9 mouse cellular contexts compared by ENCODE assay signal in genomic region chr16:90167646-90168045, GRCm38 (mm10). TPM values are rescaled to one million over a fixed set of nuclear protein-coding genes. Genes with fewer than 3 reads are reported as not detected.
DNase-seq lines count a peak whose midpoint lies in the region; ATAC-seq lines count a peak whose summit lies in the region.
"Had no signal": no experiment of that assay in that cellular context is flagged by ENCODE, and none has a peak within 500 bp of the region (broad histone marks: within the 10 kb centered on the region; RNA-seq: fewer than 3 reads in every experiment).

No protein-coding gene starts in this region.

- no peak overlapping the region for H3K4me2 ChIP-seq in embryonic facial prominence, embryonic 11.5 days (ENCODE audit: low read depth, low read length)
- H3K4me2 ChIP-seq: embryonic facial prominence, embryonic 13.5 days had no signal

- no peaks in the 10 kb centered on the region for H3K9me3 ChIP-seq in embryonic facial prominence, embryonic 11.5 days (replicated peaks; ENCODE audit: control insufficient read depth, low read length)
- no peaks in the 10 kb centered on the region for H3K9me3 ChIP-seq in heart, embryonic 10.5 days
- H3K9me3 ChIP-seq: embryonic facial prominence, embryonic 13.5 days had no signal

- no peak overlapping the region for H3K9ac ChIP-seq in embryonic facial prominence, embryonic 11.5 days (replicated peaks; ENCODE audit: low read length)
- H3K9ac ChIP-seq: embryonic facial prominence, embryonic 13.5 days had no signal

- no peaks in the 10 kb centered on the region for H3K36me3 ChIP-seq in embryonic facial prominence, embryonic 11.5 days (replicated peaks; ENCODE audit: control insufficient read depth, insufficient read depth, low read depth, low read length)
- no peaks in the 10 kb centered on the region for H3K36me3 ChIP-seq in heart, embryonic 10.5 days
- H3K36me3 ChIP-seq: embryonic facial prominence, embryonic 13.5 days had no signal

- no peak overlapping the region for H3K27ac ChIP-seq in embryonic facial prominence, embryonic 11.5 days (replicated peaks; ENCODE audit: low read depth, low read length)
- no peak overlapping the region for H3K27ac ChIP-seq in heart, embryonic 10.5 days
- H3K27ac ChIP-seq: embryonic facial prominence, embryonic 13.5 days had no signal

- H3K4me1 ChIP-seq in embryonic facial prominence, embryonic 11.5 days (ENCODE audit: control insufficient read depth, insufficient read depth, low read length), result no peaks in the 10 kb centered on the region
- H3K4me1 ChIP-seq in heart, embryonic 10.5 days, result peaks cover 5% of the 10 kb centered on the region; the same call in 1 of the 2 replicates

- no peak overlapping the region for H3K4me3 ChIP-seq in embryonic facial prominence, embryonic 11.5 days (ENCODE audit: low read depth, low read length)
- H3K4me3 ChIP-seq in heart, embryonic 10.5 days, result no peak overlapping the region
- H3K4me3 ChIP-seq: embryonic facial prominence, embryonic 13.5 days had no signal

- ATAC-seq in embryonic facial prominence, embryonic 11.5 days (replicated peaks; ENCODE audit: insufficient number of reproducible peaks, low FRiP score, low TSS enrichment, low read depth), result no peak
- ATAC-seq in monocyte, adult 5-6 weeks (replicated peaks; ENCODE audit: insufficient number of reproducible peaks, low FRiP score, low TSS enrichment, poor library complexity, severe bottlenecking), result peak; percentile 75

- DNase-seq in left cerebral cortex, adult 18-20 months (ENCODE audit: low spot score in 2 of 2), result peak; percentile 76 to 91
- no peak for DNase-seq in left cerebral cortex, adult 11 months (ENCODE audit: low spot score)
- DNase-seq in adrenal gland, postnatal 4 days (ENCODE audit: low spot score in 2 of 2), result peak; percentile 47 to 66
- DNase-seq in embryonic facial prominence, embryonic 11.5 days (ENCODE audit: low spot score), result peak; percentile 91
- DNase-seq in heart, embryonic 10.5 days (ENCODE audit: low spot score), result peak; percentile 87
- DNase-seq in layer of hippocampus, postnatal 25 days (ENCODE audit: extremely low spot score in 1 of 2, low spot score in 1 of 2), result peak; percentile 71 to 93
- peak; percentile 32 for DNase-seq in telencephalon, adult 2 months (ENCODE audit: low read depth, low spot score)

- H3K27me3 ChIP-seq in embryonic facial prominence, embryonic 11.5 days (ENCODE audit: control insufficient read depth, insufficient read depth, low read length), result no peaks in the 10 kb centered on the region
- H3K27me3 ChIP-seq in heart, embryonic 10.5 days (ENCODE audit: insufficient read depth, poor library complexity, severe bottlenecking), result peaks cover 10% of the 10 kb centered on the region; the same call in 1 of the 2 replicates
- H3K27me3 ChIP-seq: embryonic facial prominence, embryonic 13.5 days had no signal

- 29% methylated on average over 10 of the region's 10 CpGs for WGBS in embryonic facial prominence, embryonic 11.5 days
- 34% methylated on average over 10 of the region's 10 CpGs for WGBS in heart, embryonic 10.5 days

RNA-seq across cellular contexts. Expression of gene Tiam1, which starts 24.1 kb away (rescaled TPM):
- total RNA-seq in left cerebral cortex, adult 18-20 months (2021), result 100 to 1,000 TPM; 113 to 114 TPM
- total RNA-seq in adrenal gland, postnatal 4 days (2021), result 10 to 100 TPM; 67.9 to 73.4 TPM
- 31.2 and 33.8 TPM in 2 replicates for polyA plus RNA-seq in embryonic facial prominence, embryonic 11.5 days (2014; fragmentation: Nextera tagmentation; extraction: Ambion mirVana)
- 13.3 and 16.4 TPM in 2 replicates for polyA plus RNA-seq in heart, embryonic 10.5 days (2016; fragmentation: Nextera tagmentation; extraction: Ambion mirVana)
- total RNA-seq in layer of hippocampus, postnatal 25 days (2021), result 100 to 1,000 TPM in 1 of 2 experiments, 10 to 100 TPM in 1; 93.4 to 114 TPM
- total RNA-seq in monocyte, adult 5-6 weeks (2017), result 24.6 to 28.6 TPM (median 27.7 TPM) in 3 replicates

RNA-seq across cellular contexts. Expression of gene Sod1, which starts 52.9 kb away (rescaled TPM):
- 100 to 1,000 TPM; 426 to 447 TPM for total RNA-seq in left cerebral cortex, adult 18-20 months (2021)
- 1,000 to 10,000 TPM; 1,054 to 1,131 TPM for total RNA-seq in adrenal gland, postnatal 4 days (2021)
- 1,220 and 1,273 TPM in 2 replicates for polyA plus RNA-seq in embryonic facial prominence, embryonic 11.5 days (2014; fragmentation: Nextera tagmentation; extraction: Ambion mirVana)
- polyA plus RNA-seq in heart, embryonic 10.5 days (2016; fragmentation: Nextera tagmentation; extraction: Ambion mirVana), result 1,054 and 1,279 TPM in 2 replicates
- 100 to 1,000 TPM; 357 to 406 TPM for total RNA-seq in layer of hippocampus, postnatal 25 days (2021)
- 453 to 604 TPM (median 584 TPM) in 3 replicates for total RNA-seq in monocyte, adult 5-6 weeks (2017)
